Mouse (Mus musculus): ENCODE data around the gene Tmc8. TPM values are rescaled to one million over a fixed set of nuclear protein-coding genes. Genes with fewer than 3 reads are reported as not detected.
A peak's percentile ranks its signal among the peaks of the same experiment; 100 is the strongest.

The Tmc8 gene
- polyA plus RNA-seq, 1 experiment from 2014 or later: 3.6 TPM

GRCm38 (mm10) chr11:117760374-117761119, 21.3 kb upstream of the Tmc8 start:
- Histone ChIP-seq H3K27ac (no peak overlapping the region), H3K27me3 (no peaks in the 10 kb centered on the region), H3K36me3 (peaks cover 88% of the 10 kb centered on the region), H3K4me1 (no peaks in the 10 kb centered on the region), H3K4me3 (replicated peaks) (no peak overlapping the region), H3K9ac (no peak overlapping the region), H3K9me3 (replicated peaks) (no peaks in the 10 kb centered on the region), H3K4me2 (no peak overlapping the region)
- WGBS: 89% methylated on average over 26 of the region's 26 CpGs
- ATAC-seq (replicated peaks; ENCODE audit: low FRiP score): 0 out of 2 replicates have a peak, but pooled peaks have one; percentile 37

GRCm38 (mm10) chr11:117761801-117762200, 20.1 kb upstream of the Tmc8 start:
- H3K9me3 ChIP-seq (replicated peaks): no peaks in the 10 kb centered on the region
- H3K9ac ChIP-seq: no peak overlapping the region
- H3K4me1 ChIP-seq: peaks cover 6% of the 10 kb centered on the region; the same call in 1 of the 2 replicates
- WGBS: 83% methylated on average over 13 of the region's 13 CpGs
- no peak overlapping the region for H3K27ac ChIP-seq
- H3K4me3 ChIP-seq (replicated peaks): no peak overlapping the region
- no peaks in the 10 kb centered on the region for H3K27me3 ChIP-seq
- no peak for ATAC-seq (replicated peaks; ENCODE audit: low FRiP score)
- H3K4me2 ChIP-seq: no peak overlapping the region
- peaks cover 88% of the 10 kb centered on the region for H3K36me3 ChIP-seq

DNA sequence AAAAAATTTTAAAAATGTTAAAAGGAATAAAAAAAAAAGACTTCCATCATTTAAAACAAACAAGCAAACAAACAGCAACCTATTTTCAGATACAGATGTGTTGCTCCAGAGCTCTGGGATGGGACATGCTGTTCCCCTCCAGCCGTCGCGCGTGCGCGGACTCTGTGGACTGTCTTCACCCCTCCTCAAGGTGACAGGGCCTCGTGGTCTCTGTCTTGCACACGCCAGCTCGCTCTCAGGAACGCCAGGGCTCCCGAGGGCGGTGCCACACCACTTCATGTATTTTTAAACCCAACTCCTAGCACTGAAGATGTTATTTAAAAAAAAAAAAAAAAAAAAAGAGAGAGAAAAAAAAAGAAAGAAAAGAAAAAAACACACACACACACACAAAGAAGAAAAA, 19.6 kb upstream of the Tmc8 start:
- Histone ChIP-seq H3K4me1 (peaks cover 6% of the 10 kb centered on the region; the same call in 1 of the 2 replicates), H3K9me3 (replicated peaks) (no peaks in the 10 kb centered on the region), H3K4me2 (no peak overlapping the region), H3K9ac (no peak overlapping the region), H3K27ac (no peak overlapping the region), H3K36me3 (peaks cover 86% of the 10 kb centered on the region), H3K4me3 (replicated peaks) (no peak overlapping the region), H3K27me3 (no peaks in the 10 kb centered on the region)
- 79% methylated on average over 12 of the region's 12 CpGs for WGBS
- no peak for ATAC-seq (replicated peaks; ENCODE audit: low FRiP score)

GRCm38 (mm10) chr11:117764319-117764718, 17.6 kb upstream of the Tmc8 start:
- no peak for ATAC-seq (replicated peaks; ENCODE audit: low FRiP score)
- no peak overlapping the region for H3K4me3 ChIP-seq (replicated peaks)
- peaks cover 70% of the 10 kb centered on the region for H3K36me3 ChIP-seq
- no peak overlapping the region for H3K9ac ChIP-seq
- no peaks in the 10 kb centered on the region for H3K27me3 ChIP-seq
- peaks cover 10% of the 10 kb centered on the region; the same call in 1 of the 2 replicates for H3K4me1 ChIP-seq
- H3K9me3 ChIP-seq (replicated peaks): no peaks in the 10 kb centered on the region
- WGBS: 91% methylated on average over 9 of the region's 9 CpGs
- no peak overlapping the region for H3K27ac ChIP-seq
- no peak overlapping the region for H3K4me2 ChIP-seq

DNA sequence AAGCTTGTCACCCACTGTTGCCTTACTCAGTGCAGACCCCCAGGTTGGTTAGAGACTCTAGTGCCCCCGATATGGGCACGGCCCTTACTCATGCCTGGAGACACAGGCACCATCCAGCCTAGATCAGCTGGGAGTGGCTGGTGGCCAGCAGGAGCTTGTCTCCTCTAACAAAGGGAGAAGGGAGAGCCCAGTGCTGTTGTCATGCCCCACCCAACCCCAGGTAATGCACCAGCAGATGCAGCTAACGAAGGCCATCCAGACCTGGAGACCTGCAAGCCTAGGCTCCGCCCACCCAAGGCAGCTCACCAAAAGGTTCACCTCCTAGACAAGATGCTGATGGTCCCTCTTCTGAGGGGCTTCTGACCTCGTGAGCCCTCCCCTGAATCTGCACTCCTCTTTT, 16.5 kb upstream of the Tmc8 start:
- WGBS: 86% methylated on average over 5 of the region's 5 CpGs
- H3K4me1 ChIP-seq: peaks cover 14% of the 10 kb centered on the region; the same call in 1 of the 2 replicates
- H3K9ac ChIP-seq: no peak overlapping the region
- no peak for ATAC-seq (replicated peaks; ENCODE audit: low FRiP score)
- no peaks in the 10 kb centered on the region for H3K27me3 ChIP-seq
- H3K27ac ChIP-seq: no peak overlapping the region
- H3K36me3 ChIP-seq: peaks cover 60% of the 10 kb centered on the region
- H3K4me2 ChIP-seq: no peak overlapping the region
- no peak overlapping the region for H3K4me3 ChIP-seq (replicated peaks)
- H3K9me3 ChIP-seq (replicated peaks): no peaks in the 10 kb centered on the region

DNA sequence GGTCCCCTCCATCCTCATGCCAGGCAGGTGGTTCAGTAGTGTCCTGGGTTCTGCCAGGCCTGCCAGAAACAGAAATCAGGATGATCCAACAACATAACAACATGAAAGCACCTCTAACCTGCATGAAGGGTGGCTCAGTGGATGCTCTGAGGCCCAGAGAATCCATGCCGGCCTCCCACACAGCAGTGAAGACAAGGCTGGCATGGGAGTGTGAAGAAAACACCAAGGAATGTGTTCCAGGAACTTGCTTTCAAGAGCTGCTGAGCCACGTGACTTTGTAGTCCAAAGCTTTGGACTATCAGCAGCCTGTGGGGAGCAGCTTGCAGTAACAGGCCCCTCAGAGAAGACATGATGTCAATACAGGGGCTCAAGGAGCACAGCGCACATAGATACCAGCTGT, 15.6 kb upstream of the Tmc8 start:
- Histone ChIP-seq H3K27me3 (no peaks in the 10 kb centered on the region), H3K9ac (no peak overlapping the region), H3K27ac (0 out of 2 replicates have a peak overlapping the region, but pooled peaks have one; percentile 27), H3K4me2 (no peak overlapping the region), H3K4me3 (replicated peaks) (no peak overlapping the region), H3K4me1 (peaks cover 18% of the 10 kb centered on the region; the same call in 1 of the 2 replicates), H3K36me3 (peaks cover 54% of the 10 kb centered on the region), H3K9me3 (replicated peaks) (no peaks in the 10 kb centered on the region)
- no peak for ATAC-seq (replicated peaks; ENCODE audit: low FRiP score)
- 82% methylated on average over 3 of the region's 3 CpGs for WGBS

DNA sequence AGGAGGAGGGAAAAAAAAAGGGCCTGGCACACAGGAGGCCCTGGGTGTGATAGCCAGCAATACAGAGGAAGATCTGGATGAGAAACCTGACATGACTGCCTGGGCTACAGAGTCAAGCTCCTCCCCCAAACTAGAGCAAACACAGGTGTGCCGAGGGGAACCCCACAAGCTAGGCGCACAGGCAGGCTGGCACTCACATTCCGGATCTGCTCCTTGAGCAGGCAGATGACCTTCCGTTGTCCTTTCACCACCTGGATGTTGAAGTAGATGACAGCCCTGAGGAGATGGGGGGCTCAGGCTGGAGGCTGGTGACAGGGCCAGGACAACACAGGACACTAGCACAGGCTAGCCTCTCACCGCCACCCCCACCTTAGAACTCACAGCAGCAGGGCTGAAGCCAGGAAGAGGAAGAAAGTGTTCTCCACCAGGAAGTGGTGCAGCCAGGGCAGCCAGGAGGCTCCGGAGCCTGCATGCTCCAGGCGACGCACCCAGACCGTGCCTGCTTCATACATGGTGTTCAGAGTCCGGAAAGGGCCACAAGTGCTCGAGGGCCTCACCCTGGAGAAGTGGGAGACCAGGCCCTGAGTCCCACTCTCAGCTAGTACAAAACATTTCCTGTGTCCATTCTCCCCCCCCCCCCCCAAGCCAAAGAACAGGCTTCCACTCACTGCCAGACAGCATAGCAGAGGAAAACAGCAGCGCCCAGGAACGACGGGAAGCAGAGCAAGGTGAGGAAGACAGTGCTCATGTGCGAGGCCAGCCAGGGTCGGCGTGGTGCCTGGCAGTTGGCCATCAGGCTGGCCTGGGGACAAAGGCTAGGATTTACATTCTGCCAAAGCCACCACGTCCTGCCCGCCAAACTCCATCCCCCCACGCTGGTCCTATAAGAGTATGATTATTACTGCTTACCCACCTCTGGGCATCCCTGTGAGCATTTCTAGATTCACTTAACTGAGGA, 12.9 kb upstream of the Tmc8 start:
- Histone ChIP-seq H3K9me3 (replicated peaks) (no peaks in the 10 kb centered on the region), H3K27ac (0 out of 2 replicates have a peak overlapping the region, but pooled peaks have one; percentile 37), H3K27me3 (no peaks in the 10 kb centered on the region), H3K36me3 (peaks cover 61% of the 10 kb centered on the region), H3K4me2 (no peak overlapping the region), H3K9ac (no peak overlapping the region), H3K4me3 (replicated peaks) (no peak overlapping the region), H3K4me1 (peaks cover 18% of the 10 kb centered on the region; the same call in 1 of the 2 replicates)
- WGBS: 78% methylated on average over 20 of the region's 20 CpGs
- ATAC-seq (replicated peaks; ENCODE audit: low FRiP score): no peak

GRCm38 (mm10) chr11:117769683-117770047, 12.2 kb upstream of the Tmc8 start:
- H3K9ac ChIP-seq: no peak overlapping the region
- H3K27ac ChIP-seq: no peak overlapping the region
- H3K9me3 ChIP-seq (replicated peaks): no peaks in the 10 kb centered on the region
- H3K4me1 ChIP-seq: peaks cover 18% of the 10 kb centered on the region; the same call in 1 of the 2 replicates
- H3K36me3 ChIP-seq: peaks cover 61% of the 10 kb centered on the region
- 89% methylated on average over 7 of the region's 7 CpGs for WGBS
- no peak overlapping the region for H3K4me3 ChIP-seq (replicated peaks)
- ATAC-seq (replicated peaks; ENCODE audit: low FRiP score): no peak
- no peak overlapping the region for H3K4me2 ChIP-seq
- H3K27me3 ChIP-seq: no peaks in the 10 kb centered on the region

DNA sequence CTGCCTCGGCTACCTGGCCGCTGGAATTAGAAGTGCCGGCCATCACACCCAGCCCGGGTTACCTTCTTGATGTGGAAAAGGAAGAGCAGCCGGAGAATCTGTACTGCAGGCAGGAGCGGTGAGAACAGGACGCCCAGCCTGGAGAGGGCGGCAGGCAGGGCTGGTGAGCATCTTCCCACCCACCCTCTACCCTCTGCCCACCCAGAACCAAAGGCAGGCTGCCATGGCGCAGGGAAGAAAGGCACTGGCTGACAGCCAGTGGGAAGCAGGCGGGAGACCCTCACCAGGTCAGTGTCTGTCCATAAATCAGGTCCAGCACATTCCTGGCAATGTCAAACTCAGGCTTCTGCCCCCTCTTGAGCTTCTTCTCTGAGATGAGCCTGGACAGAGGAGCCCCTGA, 11.5 kb upstream of the Tmc8 start:
- peaks cover 18% of the 10 kb centered on the region; the same call in 1 of the 2 replicates for H3K4me1 ChIP-seq
- no peaks in the 10 kb centered on the region for H3K27me3 ChIP-seq
- peaks cover 61% of the 10 kb centered on the region for H3K36me3 ChIP-seq
- no peak overlapping the region for H3K4me2 ChIP-seq
- no peak overlapping the region for H3K9ac ChIP-seq
- H3K4me3 ChIP-seq (replicated peaks): no peak overlapping the region
- WGBS: 68% methylated on average over 10 of the region's 10 CpGs
- H3K9me3 ChIP-seq (replicated peaks): no peaks in the 10 kb centered on the region
- no peak overlapping the region for H3K27ac ChIP-seq
- no peak for ATAC-seq (replicated peaks; ENCODE audit: low FRiP score)

- Histone ChIP-seq H3K4me2 (no peak overlapping the region), H3K4me1 (peaks cover 13% of the 10 kb centered on the region; the same call in 1 of the 2 replicates), H3K9ac (no peak overlapping the region), H3K27ac (no peak overlapping the region), H3K9me3 (replicated peaks) (no peaks in the 10 kb centered on the region), H3K36me3 (peaks cover 58% of the 10 kb centered on the region), H3K4me3 (replicated peaks) (no peak overlapping the region), H3K27me3 (no peaks in the 10 kb centered on the region)
- no peak for ATAC-seq (replicated peaks; ENCODE audit: low FRiP score)
- WGBS: 96% methylated on average over 7 of the region's 7 CpGs
These were observed 9.5 kb upstream of the Tmc8 start for GRCm38 (mm10) chr11:117772352-117772751.

DNA sequence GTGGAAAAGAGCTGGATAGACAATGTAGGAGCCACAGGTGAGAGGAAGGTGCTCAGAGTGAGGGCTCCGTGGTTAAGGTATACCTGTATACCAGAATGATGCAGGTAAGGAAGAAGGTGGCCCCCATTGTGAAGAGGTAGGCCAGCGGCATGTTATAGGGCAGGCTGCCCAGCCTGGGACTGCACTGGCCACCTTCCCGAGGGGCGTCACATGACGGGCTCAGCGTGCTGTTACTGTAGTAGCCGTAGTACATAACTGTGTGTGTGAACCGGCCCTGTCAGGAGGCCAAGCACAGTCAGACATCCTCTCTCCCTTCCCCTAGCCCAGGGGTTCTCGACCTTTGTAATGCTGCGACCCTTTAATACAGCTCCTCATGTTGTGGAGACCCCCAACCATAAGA, 7.0 kb upstream of the Tmc8 start:
- no peak overlapping the region for H3K4me2 ChIP-seq
- ATAC-seq (replicated peaks; ENCODE audit: low FRiP score): no peak
- H3K4me1 ChIP-seq: peaks cover 30% of the 10 kb centered on the region
- H3K27me3 ChIP-seq: no peaks in the 10 kb centered on the region
- H3K36me3 ChIP-seq: peaks cover 62% of the 10 kb centered on the region
- H3K27ac ChIP-seq: no peak overlapping the region
- 91% methylated on average over 10 of the region's 10 CpGs for WGBS
- H3K9ac ChIP-seq: no peak overlapping the region
- no peaks in the 10 kb centered on the region for H3K9me3 ChIP-seq (replicated peaks)
- H3K4me3 ChIP-seq (replicated peaks): no peak overlapping the region

GRCm38 (mm10) chr11:117775540-117775939, 6.3 kb upstream of the Tmc8 start:
- Histone ChIP-seq H3K27ac (no peak overlapping the region), H3K4me1 (peaks cover 33% of the 10 kb centered on the region), H3K27me3 (no peaks in the 10 kb centered on the region), H3K9me3 (replicated peaks) (no peaks in the 10 kb centered on the region), H3K4me3 (replicated peaks) (no peak overlapping the region), H3K36me3 (peaks cover 62% of the 10 kb centered on the region), H3K9ac (no peak overlapping the region), H3K4me2 (no peak overlapping the region)
- ATAC-seq (replicated peaks; ENCODE audit: low FRiP score): no peak
- WGBS: 85% methylated on average over 13 of the region's 13 CpGs

Measured in kidney, embryonic 15.5 days (tissue).